Mouse (Mus musculus) hindbrain, embryonic 10.5 days (tissue): ENCODE results near the gene Ubash3a. TPM values are rescaled to one million over a fixed set of nuclear protein-coding genes. Genes with fewer than 3 reads are reported as not detected.
A peak's percentile ranks its signal among the peaks of the same experiment; 100 is the strongest.

Experiments used
- DNase-seq: peaks from one replicate; pipeline ENCODE4 v3.0.0-alpha.2; 2017; ENCODE audit warnings: low spot score
- H3K27ac ChIP-seq: fragments of 300-500 bp; sonication (generic); 2 replicates; pipeline ENCODE4 v1.5.1; 2016; ENCODE audit warnings: mild to moderate bottlenecking, moderate library complexity
- H3K27me3 ChIP-seq: fragments of 300-500 bp; sonication (generic); 2 replicates; pipeline ENCODE4 v1.6.1; 2016; ENCODE audit warnings: mild to moderate bottlenecking; ENCODE audit not compliant: poor library complexity, insufficient read depth, severe bottlenecking
- H3K36me3 ChIP-seq: fragments of 300-500 bp; sonication (generic); 2 replicates; pipeline ENCODE4 v1.6.1; 2016; ENCODE audit warnings: mild to moderate bottlenecking, moderate library complexity
- H3K4me1 ChIP-seq: fragments of 300-500 bp; sonication (generic); replicated peaks from 2 replicates; pipeline ENCODE4 v1.6.1; 2016; ENCODE audit warnings: mild to moderate bottlenecking
- H3K4me3 ChIP-seq: fragments of 300-500 bp; sonication (generic); 2 replicates; pipeline ENCODE4 v1.5.1; 2016; ENCODE audit warnings: mild to moderate bottlenecking, moderate library complexity
- H3K9me3 ChIP-seq: fragments of 300-500 bp; sonication (generic); 2 replicates; pipeline ENCODE4 v1.6.1; 2016; ENCODE audit warnings: mild to moderate bottlenecking, moderate library complexity
- WGBS: fragments of 180-500 bp; shearing (Covaris S2); methylation state at CpG from one replicate; pipeline ENCODE4 v1.1.7; 2016; 5-methylcytosine and 5-hydroxymethylcytosine counted together
- polyA plus RNA-seq: library from polyadenylated mRNA; unstranded; fragments of >200 nt; fragmentation: Nextera tagmentation; extraction: Ambion mirVana; gene quantifications from 2 replicates; pipeline ENCODE4 v1.2.1, GENCODE M21; 2016

Ubash3a gene
- polyA plus RNA-seq, 1 experiment from 2014 or later, result 0.14 TPM

DNA sequence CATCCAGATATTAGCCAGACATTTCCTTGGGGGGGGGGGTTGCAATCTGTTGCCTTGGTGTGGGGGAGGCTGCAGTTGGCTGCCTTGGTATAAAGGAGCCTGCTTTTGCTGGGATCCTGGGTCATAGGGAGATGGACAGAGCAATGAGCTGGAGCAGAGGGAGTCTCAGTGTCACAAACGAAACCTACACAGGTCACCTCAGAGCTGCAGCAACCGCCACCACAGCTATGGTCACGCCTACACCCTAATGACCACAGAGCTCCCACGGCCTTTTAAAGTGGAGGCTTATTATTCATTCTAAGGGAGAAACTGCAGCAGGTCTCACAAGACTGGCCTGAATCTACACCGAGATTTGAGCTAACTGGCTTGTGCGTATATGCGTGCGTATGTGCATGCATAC lies 15.8 kb upstream of the Ubash3a start:
- no peaks in the 10 kb centered on the region for H3K36me3 ChIP-seq
- no peaks in the 10 kb centered on the region for H3K27me3 ChIP-seq
- DNase-seq, result no peak
- WGBS, result 79% methylated on average over 8 of the region's 8 CpGs
- H3K4me3 ChIP-seq, result no peak overlapping the region
- peaks cover 26% of the 10 kb centered on the region for H3K4me1 ChIP-seq
- 0 out of 2 replicates have a peak, but pooled peaks cover under 1% of the 10 kb centered on the region for H3K9me3 ChIP-seq
- no peak overlapping the region; the same call in 1 of the 2 replicates for H3K27ac ChIP-seq

DNA sequence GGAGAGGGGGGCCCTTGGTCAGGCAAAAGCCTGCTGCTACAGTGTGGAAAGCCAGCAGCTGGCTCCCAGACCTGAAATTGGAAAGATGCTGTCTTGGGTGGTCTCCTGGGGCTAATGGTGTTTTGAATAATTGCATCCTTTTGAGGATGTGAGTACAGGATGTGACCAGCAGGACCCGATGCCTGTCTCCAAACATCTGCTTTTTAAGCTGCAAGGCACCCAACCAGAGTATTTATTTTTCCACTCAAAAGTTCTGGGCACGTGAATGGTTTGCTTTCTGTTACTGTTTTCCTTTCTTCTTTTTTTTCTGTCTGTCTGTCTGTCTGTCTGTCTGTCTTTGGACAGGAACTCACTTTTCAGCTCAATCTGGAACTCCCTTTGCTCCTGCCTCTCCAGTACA lies 15.0 kb upstream of the Ubash3a start:
- Histone ChIP-seq H3K4me3 (no peak overlapping the region), H3K36me3 (no peaks in the 10 kb centered on the region), H3K9me3 (no peaks in the 10 kb centered on the region), H3K27me3 (no peaks in the 10 kb centered on the region), H3K4me1 (peaks cover 26% of the 10 kb centered on the region), H3K27ac (0 out of 2 replicates have a peak overlapping the region, but pooled peaks have one; percentile 0)
- no peak for DNase-seq
- WGBS, result 53% methylated on average over 2 of the region's 2 CpGs

DNA sequence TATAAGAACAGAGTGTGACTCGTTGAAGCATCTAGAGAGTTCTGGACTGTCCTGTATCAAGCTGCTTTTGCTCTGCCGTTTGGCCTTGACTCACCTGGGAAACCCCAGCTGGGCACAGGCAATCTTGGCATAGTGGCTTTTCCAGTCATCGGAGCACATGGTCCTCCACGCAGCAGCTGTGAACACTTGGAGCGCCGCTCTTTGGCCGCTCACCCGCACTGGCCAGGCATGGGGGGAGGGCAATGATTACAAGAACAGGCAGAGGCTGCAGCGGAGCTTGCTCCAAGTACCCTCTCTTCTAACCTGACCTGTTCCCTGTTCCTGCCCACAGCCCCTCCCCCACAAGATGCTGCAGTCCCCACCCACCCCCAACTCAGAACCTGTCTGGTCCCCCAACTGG lies 14.3 kb upstream of the Ubash3a start:
- H3K27ac ChIP-seq, result 0 out of 2 replicates have a peak overlapping the region, but pooled peaks have one; percentile 0
- no peaks in the 10 kb centered on the region for H3K36me3 ChIP-seq
- 88% methylated on average over 9 of the region's 9 CpGs for WGBS
- no peaks in the 10 kb centered on the region for H3K27me3 ChIP-seq
- no peaks in the 10 kb centered on the region for H3K9me3 ChIP-seq
- H3K4me1 ChIP-seq, result peaks cover 26% of the 10 kb centered on the region
- no peak overlapping the region for H3K4me3 ChIP-seq
- DNase-seq, result no peak

DNA sequence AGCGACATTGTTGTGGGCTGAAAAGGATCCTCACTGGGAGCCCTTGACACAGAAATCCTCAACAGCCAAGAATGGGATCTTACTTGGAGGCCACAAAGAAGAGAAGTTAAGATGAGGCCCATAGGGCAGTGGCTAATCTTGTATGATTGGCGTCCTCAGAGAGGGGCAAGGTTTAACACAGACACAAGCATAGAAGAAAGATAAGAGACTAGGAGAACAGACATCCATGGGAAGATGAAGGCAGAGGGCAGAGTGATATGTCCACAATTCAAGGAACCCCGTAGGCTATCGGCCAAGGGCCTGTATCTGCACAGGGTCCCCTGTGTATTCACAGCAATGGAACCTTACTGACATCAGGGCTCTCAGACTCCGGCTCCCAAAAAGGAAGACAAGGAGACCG lies 12.5 kb upstream of the Ubash3a start:
- Histone ChIP-seq H3K27ac (no peak overlapping the region), H3K4me3 (no peak overlapping the region), H3K9me3 (no peaks in the 10 kb centered on the region), H3K36me3 (no peaks in the 10 kb centered on the region), H3K4me1 (peaks cover 29% of the 10 kb centered on the region), H3K27me3 (no peaks in the 10 kb centered on the region)
- DNase-seq, result no peak
- WGBS, result 90% methylated on average over 6 of the region's 6 CpGs

DNA sequence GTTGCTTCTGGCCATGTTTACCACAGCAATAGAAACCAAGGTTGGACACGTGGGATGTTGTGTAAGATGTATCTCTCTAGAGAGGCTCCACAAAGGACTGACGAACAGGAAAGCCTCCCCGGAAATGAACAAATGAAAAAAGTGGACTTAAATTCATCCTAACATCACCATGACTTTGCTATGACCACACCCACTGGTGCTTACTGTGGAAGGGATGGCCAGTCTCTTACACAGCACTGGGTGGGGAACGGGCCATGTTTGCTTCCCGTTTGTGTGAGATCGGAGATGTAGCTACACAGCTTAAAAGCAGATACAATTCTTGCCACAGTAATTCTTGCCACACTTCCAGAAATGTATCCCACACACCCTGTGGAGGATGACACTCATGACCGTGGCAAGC lies 11.4 kb upstream of the Ubash3a start:
- WGBS, result 91% methylated on average over 7 of the region's 7 CpGs
- H3K27me3 ChIP-seq, result no peaks in the 10 kb centered on the region
- no peaks in the 10 kb centered on the region for H3K36me3 ChIP-seq
- H3K27ac ChIP-seq, result no peak overlapping the region
- no peak overlapping the region for H3K4me3 ChIP-seq
- DNase-seq, result no peak
- H3K9me3 ChIP-seq, result no peaks in the 10 kb centered on the region
- H3K4me1 ChIP-seq, result peaks cover 29% of the 10 kb centered on the region

- peaks cover 11% of the 10 kb centered on the region for H3K4me1 ChIP-seq
- WGBS, result 90% methylated on average over 11 of the region's 11 CpGs
- H3K4me3 ChIP-seq, result no peak within 1 kb of the TSS
- DNase-seq, result no peak
- H3K27ac ChIP-seq, result no peak within 1 kb of the TSS
- H3K27me3 ChIP-seq, result no peaks in the 10 kb centered on the region
- H3K36me3 ChIP-seq, result no peaks in the 10 kb centered on the region
- H3K9me3 ChIP-seq, result no peaks in the 10 kb centered on the region
Measured at GRCm38 (mm10) chr17:31198877-31199276, 8.8 kb upstream of the Ubash3a start, which contains the start of gene Tmprss3. Gene Tmprss3 (minus strand): TSS chr17:31198977.

DNA sequence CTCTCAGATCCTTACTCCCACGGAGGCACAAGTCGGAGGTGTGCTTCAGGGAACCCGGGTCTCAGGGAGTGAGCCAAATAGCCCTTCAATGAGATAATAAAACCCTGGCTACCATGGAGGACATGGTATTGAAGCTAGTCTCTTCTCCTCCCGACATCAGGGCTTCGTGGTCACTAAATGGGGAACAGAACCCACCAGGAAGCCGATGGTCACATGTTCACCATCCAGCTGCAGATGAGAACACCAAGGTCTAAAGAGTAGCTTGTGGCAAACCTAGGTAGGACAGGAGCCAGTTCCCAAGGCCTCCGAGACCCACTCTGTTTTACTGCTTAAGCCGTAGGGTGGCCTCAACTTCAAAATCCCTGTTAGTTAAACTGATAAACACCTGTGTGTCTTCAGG lies 981 bp downstream of the Ubash3a start:
- 90% methylated on average over 8 of the region's 8 CpGs for WGBS
- no peak overlapping the region for H3K27ac ChIP-seq
- no peak overlapping the region for H3K4me3 ChIP-seq
- H3K27me3 ChIP-seq, result no peaks in the 10 kb centered on the region
- no peak for DNase-seq
- no peaks in the 10 kb centered on the region for H3K36me3 ChIP-seq
- no peaks in the 10 kb centered on the region for H3K4me1 ChIP-seq
- no peaks in the 10 kb centered on the region for H3K9me3 ChIP-seq

- H3K27ac ChIP-seq, result no peak overlapping the region
- no peak for DNase-seq
- H3K4me1 ChIP-seq, result no peaks in the 10 kb centered on the region
- WGBS, result 89% methylated on average over 11 of the region's 11 CpGs
- no peaks in the 10 kb centered on the region for H3K9me3 ChIP-seq
- no peaks in the 10 kb centered on the region for H3K27me3 ChIP-seq
- no peaks in the 10 kb centered on the region for H3K36me3 ChIP-seq
- no peak overlapping the region for H3K4me3 ChIP-seq
Measured at GRCm38 (mm10) chr17:31209376-31209930, 1.8 kb downstream of the Ubash3a start.

DNA sequence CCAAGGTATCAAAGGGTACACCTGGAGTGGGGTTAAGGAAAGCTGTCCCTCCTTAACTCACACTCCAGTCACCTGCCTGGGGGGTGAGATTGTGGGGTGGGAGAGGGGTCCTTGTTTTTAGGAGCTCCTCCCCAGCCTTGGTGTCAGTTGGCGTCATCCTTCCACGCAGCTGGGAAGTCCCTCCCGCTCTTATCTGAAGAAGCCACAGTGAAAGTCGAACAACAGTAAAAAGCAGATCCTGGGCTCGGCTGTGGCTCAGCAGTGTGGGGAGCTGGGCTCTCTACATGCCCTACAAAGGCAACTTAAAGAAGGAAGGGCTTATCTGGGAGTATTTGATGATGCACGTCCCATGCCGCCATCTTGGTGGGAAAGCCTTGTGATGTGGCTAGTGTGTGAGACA lies 2.6 kb downstream of the Ubash3a start:
- WGBS, result 92% methylated on average over 7 of the region's 7 CpGs
- Histone ChIP-seq H3K27ac (no peak overlapping the region), H3K36me3 (no peaks in the 10 kb centered on the region), H3K4me1 (0 out of 2 replicates have a peak, but pooled peaks cover 3% of the 10 kb centered on the region), H3K27me3 (no peaks in the 10 kb centered on the region), H3K4me3 (no peak overlapping the region), H3K9me3 (no peaks in the 10 kb centered on the region)
- DNase-seq, result no peak

DNA sequence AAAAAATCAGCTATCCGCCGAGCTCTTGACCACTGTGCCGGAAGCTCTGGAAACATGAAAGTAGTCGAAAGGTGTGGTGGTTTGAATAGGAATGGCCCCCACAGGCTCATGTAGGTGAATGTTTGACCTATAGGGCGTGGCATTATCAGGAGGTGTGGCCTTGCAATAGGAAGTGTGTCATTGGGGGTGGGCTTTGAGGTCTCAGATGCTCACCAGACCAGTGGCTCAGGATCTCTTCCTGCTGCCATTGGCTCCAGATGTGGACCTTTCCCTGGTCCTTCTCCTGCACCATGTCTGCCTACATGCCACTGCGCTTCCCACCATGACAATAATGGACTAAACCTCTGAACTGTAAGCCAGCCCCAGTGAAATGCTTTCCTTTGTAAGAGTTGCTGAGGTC lies 4.2 kb downstream of the Ubash3a start:
- Histone ChIP-seq H3K9me3 (no peaks in the 10 kb centered on the region), H3K27ac (no peak overlapping the region), H3K4me1 (peaks cover 16% of the 10 kb centered on the region), H3K36me3 (no peaks in the 10 kb centered on the region), H3K4me3 (no peak overlapping the region), H3K27me3 (no peaks in the 10 kb centered on the region)
- 90% methylated on average over 6 of the region's 6 CpGs for WGBS
- no peak for DNase-seq

DNA sequence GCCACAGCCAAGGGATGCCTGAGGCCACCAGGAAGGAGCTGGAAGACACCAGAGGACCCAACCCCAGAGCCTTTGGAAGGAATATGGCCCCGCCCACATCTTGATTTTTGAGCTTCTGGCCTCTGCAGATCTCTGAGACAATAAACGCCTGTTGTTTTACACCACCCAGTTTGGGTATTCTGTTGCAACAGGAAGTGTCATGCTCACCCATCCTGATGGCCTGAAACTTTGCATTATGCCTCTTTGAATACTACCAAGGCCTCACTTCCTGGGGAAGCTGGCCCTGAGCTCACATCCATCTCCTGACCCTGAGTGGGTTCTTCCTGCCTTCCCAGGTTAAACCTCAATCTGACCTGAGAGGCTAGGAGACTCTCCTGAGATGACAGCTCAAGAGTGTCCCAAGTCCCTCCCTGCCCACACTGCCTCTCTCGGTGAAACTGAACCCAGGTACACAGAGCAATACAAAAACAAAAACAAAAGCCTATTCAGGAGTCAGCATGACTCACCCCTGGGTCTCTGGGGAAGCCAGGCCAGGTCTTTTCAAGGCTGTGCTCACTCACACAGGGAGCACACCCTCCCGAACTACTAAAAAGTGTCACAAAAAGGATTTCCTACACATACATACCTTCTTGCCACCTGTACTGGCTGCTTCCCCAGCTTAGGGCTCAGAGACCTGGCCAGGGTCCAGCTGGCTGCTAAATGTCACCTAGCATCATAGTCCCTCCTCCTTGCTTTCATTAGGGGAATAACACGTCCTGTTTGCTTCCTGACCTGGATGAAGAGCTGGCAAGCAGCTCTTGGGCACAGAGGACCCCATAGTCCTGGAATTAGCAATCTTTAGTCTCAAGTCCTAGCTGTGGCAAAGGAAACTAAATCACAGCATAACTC lies 8.6 kb downstream of the Ubash3a start:
- no peak overlapping the region for H3K4me3 ChIP-seq
- no peaks in the 10 kb centered on the region for H3K36me3 ChIP-seq
- no peaks in the 10 kb centered on the region for H3K27me3 ChIP-seq
- peaks cover 19% of the 10 kb centered on the region for H3K4me1 ChIP-seq
- no peaks in the 10 kb centered on the region for H3K9me3 ChIP-seq
- 45% methylated on average over 5 of the region's 5 CpGs for WGBS
- H3K27ac ChIP-seq, result peak overlapping the region; percentile 26; the same call in 1 of the 2 replicates
- DNase-seq, result no peak

GRCm38 (mm10) chr17:31222810-31223310 lies 15.2 kb downstream of the Ubash3a start:
- WGBS, result 80% methylated on average over 4 of the region's 4 CpGs
- DNase-seq, result no peak
- Histone ChIP-seq H3K36me3 (no peaks in the 10 kb centered on the region), H3K4me3 (no peak overlapping the region), H3K4me1 (peaks cover 15% of the 10 kb centered on the region), H3K27me3 (no peaks in the 10 kb centered on the region), H3K27ac (no peak overlapping the region), H3K9me3 (no peaks in the 10 kb centered on the region)

GRCm38 (mm10) chr17:31223835-31224234 lies 16.2 kb downstream of the Ubash3a start:
- Histone ChIP-seq H3K4me1 (peaks cover 15% of the 10 kb centered on the region), H3K4me3 (no peak overlapping the region), H3K36me3 (no peaks in the 10 kb centered on the region), H3K27ac (no peak overlapping the region), H3K9me3 (no peaks in the 10 kb centered on the region), H3K27me3 (no peaks in the 10 kb centered on the region)
- DNase-seq, result no peak
- 74% methylated on average over 7 of the region's 7 CpGs for WGBS
